Mouse (Mus musculus) regulatory T cell (primary cell): ENCODE results near the gene Ms4a6c.
"Not testable (repeated sequence)": the region's sequence is repeated elsewhere in the genome, so short reads cannot be mapped to it uniquely, and the experiment has no call there.

Source experiments
- in situ Hi-C: fragments of 300-600 bp; cut with MboI, MseI; formaldehyde crosslinking; loops from one replicate; pipeline ENCODE4 v1.15.1; 2025; ENCODE audit warnings: high pct_unique_total_duplicates

Ms4a6c gene

GRCm38 (mm10) chr19:11497300-11497699 is 28.1 kb downstream of the Ms4a6c start:
- in situ Hi-C loops = loop anchor here (25.0 kb wide), 2 partner anchors 515 to 760 kb away; partner anchors contain the start of gene Cd5

DNA sequence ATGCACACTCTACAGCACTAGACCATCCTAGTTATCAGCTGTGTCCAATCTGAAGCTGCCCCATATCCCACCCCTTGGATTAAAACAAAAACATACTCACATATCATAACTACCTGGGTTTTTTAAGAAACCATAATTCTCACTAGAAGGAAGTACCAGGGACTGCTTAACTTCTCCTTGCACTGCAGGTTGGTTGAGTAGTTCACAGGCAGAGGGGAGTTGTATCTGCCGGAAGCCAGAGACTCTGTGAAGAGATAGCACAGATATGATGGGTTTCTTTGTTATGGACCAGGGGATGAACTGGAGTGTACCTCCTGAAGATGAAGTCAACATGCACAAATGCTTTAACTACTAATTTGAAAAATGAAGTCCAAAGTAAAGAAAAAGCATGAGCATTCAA is 31.6 kb downstream of the Ms4a6c start:
- in situ Hi-C loops = loop anchor here (10.0 kb wide), 1 partner anchor 136 kb away; no protein-coding TSS in a partner anchor

DNA sequence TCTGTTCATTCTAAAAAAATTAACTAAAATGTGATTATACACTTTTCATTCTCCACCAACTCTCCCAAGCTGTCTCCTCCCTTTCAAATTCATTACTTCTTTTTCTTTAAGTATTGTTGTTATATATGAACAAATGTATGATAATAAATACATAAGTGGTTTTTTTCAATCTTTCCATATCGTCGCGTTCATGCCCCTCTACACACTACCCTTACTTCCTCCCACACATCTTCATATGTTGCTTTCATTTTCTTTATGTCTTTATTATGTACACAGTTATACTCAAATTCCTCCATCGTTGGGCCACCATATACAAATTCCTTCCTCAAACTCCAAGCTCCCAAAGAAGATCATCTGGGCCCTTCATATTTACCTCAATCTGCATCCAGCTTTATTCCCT is 32.2 kb downstream of the Ms4a6c start:
- in situ Hi-C loops = loop anchor here (10.0 kb wide), 1 partner anchor 137 kb away; no protein-coding TSS in a partner anchor

DNA sequence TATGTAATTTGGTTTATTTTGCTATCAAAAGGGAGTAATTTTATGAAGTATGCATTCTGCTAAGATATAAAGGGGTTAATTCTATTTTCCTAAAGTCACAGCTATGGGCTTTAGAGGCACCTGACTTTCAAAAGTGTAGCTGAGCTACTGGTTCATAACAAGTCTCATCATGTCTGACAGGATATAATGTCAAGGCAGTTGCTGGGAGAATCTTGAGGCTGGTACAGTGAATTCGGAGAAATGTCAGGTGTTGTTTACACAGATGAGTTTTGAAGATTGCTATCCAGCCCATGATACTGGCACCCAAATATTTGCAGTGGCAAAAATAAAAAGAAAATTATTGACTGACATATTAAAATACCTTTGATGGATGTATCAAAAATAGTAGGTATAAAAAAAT is 35.7 kb downstream of the Ms4a6c start:
- in situ Hi-C loops = loop anchor here (10.0 kb wide), 1 partner anchor 140 kb away; no protein-coding TSS in a partner anchor

GRCm38 (mm10) chr19:11513458-11513857 is 44.3 kb downstream of the Ms4a6c start:
- in situ Hi-C loops = no loop called here

DNA sequence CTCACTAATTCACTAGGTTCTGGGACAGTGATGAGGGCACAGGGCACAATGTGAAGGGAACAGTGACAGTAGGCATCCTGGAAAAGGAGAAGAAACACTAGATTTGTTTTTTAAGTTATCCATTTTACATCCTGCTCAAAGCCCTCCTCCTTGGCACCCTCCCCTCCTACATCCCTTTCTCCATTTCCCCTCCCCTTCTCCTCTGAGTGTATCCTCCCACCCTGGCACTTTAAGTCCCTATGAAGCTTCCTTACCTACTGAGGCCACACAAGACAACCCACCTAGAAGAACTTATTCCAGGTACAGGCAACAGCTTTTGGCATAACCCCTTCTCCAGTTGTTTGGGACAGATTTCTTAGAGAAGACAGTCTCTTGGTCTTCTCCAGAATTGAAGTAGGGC is 47.1 kb downstream of the Ms4a6c start, which contains the start of gene Ms4a6b:
TSS of gene Ms4a6b (plus strand) at position 267 of the 400 bp plus-strand sequence.
- in situ Hi-C loops = no loop called here

DNA sequence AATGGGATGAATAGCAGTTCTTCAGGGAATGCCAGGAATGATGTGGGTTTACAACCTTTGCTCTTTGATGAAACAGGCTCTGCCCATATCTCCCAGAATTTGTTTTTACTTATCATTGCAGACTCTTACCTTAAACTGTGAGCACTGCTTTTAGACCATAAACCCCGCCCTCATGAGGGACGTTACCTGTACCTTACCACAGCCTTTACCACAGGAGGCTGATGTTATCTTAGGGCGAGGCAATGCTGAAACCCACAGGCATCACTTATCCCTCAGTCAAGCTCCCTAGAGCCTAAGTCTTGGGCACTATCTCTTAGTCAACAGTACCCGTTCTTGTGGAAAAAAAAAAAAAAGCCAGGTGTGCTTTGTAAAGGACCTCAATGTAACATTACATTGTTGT is 47.7 kb downstream of the Ms4a6c start:
- in situ Hi-C loops = no loop called here

- in situ Hi-C loops = not testable (repeated sequence)
Observed at GRCm38 (mm10) chr19:11517373-11517772, 48.2 kb downstream of the Ms4a6c start.

DNA sequence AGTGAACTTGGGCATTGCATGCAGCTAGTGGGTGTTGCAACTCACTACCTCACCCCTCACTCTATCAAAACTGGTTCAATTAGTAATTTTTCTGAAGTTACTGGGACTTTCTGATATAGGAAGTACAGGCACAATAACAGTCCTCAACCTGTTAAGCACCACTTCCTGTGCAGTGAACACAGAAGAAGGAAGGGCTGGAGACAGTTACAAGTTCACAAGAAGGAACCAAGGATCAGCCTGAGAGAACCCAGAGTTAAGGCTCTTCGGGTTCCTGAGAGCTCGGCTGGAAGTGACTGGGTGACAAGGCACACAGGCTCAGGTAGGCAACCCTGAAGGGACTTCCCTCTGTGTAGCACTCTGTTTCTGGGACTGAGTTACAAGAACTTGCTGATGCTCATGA is 49.2 kb downstream of the Ms4a6c start:
- in situ Hi-C loops = not testable (repeated sequence)

DNA sequence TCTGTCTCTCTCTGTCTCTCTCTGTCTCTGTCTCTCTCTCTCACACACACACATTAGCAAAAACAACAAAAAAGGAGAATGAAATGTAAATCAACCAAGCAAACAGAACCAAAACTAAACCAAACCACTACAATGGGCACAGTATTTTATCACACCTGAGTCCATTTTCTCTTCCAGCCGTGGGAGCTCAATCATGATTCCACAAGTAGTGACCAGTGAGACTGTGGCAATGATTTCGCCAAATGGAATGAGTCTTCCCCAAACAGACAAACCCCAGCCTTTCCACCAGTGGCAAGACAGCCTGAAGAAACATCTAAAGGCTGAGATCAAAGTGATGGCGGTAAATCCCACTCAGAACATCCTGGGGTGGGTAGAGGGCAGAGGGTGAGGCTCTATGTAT is 51.0 kb downstream of the Ms4a6c start:
- in situ Hi-C loops = no loop called here
